Mouse (Mus musculus) cerebellum, postnatal 10 days (tissue): ENCODE measurements around the gene Kcnk15.

ENCODE experiments used
- DNase-seq, 2 experiments: peaks; one replicate each; pipeline ENCODE4 v3.0.0; 2021; ENCODE audit warnings: mixed read lengths in 2 of 2

The Kcnk15 gene

GRCm38 (mm10) chr2:163853461-163853901, at the start of gene Kcnk15:
Kcnk15 (plus strand) TSS chr2:163853651.
- DNase-seq: peak; percentile 83 to 84

GRCm38 (mm10) chr2:163803838-163804237, 49.6 kb upstream of the Kcnk15 start:
- DNase-seq: no peak

DNA sequence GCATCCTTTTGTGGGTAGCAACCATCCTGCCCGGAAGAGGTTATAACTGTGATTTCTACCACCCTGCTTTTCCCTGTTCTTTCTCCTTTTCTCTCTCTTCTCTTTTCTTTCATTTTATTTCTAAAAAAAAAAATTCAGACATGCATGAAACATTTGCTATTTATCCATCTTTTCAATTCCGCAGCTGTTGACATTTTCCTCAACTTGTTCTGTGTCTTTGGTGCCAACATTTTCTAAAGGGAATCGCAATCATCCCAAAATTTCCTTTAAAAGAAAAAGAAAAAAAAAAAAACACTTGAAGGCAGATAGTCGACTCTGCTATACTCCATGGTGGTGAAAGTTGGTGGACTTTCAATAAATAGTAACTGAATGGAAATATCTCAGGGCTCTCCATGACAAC, 44.3 kb upstream of the Kcnk15 start:
- DNase-seq: no peak

GRCm38 (mm10) chr2:163809704-163810103, 43.7 kb upstream of the Kcnk15 start:
- DNase-seq: no peak

DNA sequence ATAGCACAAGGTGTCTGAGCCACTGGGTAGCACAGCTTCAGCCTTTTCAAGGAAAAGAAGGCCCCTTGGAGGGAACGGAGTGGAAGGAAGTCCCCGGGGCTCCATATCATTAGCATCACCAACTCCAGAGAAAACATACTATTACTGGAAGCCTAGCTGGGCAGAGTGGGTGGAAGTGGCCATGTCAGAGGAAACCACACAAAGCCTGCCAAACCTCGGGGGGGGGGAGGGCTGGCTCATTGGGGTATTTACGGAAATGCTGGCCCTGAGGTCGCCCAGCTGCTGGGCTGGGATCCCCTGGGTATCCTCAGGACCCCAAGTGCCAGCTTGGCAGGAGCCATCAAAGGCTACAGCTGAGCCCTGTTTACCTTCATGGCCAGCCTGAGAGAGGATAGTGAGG, 40.4 kb upstream of the Kcnk15 start:
- no peak for DNase-seq

DNA sequence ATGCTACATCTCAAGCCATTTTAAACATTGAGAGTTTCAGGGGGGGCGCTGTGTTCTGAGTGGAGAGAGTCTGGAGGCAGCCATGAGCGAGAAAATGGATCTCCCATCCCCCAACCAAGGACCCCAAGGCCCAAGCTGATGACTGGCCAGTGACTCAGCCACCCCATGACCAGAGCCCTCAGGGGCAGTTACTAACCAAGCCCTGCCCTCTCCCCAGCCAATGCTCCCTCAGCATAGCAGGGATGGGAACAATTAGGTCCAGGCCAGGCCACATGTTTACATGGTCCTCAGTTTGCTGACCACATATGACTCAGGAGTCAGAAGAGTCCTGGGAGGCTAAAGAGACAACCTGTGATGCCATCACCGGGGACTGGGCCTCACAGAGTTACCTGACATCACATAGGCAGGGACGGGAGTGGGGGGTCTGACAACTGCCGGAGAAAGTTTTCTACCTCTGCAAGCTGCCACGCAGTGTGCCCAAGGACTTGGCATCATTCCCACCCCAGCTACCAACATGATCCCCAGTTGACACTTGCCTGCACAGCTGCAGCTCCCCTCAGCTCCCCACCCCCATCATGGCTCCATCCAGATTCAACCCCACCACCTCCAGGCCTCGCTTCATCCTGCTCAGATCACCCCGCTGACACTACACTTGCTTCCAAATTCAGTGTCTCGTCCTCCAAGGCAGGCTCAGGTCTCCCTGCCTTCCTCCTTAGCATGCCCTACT, 38.5 kb upstream of the Kcnk15 start:
- no peak for DNase-seq

GRCm38 (mm10) chr2:163820607-163821006, 32.8 kb upstream of the Kcnk15 start, which contains the start of gene Ccn5:
Ccn5 (plus strand) TSS chr2:163820861.
- DNase-seq: peak; percentile 97

DNA sequence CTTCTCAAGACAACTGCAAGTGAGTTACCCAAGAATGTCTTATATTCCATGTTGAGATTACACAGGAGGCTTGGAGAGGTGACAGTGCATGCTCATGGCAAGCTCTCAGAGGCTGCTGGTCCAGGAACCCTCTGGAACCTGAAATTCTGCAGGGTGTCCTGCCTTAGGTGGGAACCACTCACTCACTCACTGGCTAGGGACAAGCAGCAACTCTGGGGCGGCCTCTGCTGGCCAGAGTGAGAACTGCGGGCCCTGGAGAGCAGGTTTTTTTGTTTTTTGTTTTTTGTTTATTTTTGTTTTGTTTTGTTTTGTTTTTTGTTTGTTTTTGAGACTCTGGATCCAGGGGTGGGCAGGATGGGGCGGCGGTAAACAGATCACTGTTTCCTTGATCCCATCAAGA, 30.2 kb upstream of the Kcnk15 start:
- DNase-seq: peak; percentile 82 to 87

- peak in 1 of 2 experiments; percentile 40 for DNase-seq
These were observed 29.7 kb upstream of the Kcnk15 start for GRCm38 (mm10) chr2:163823771-163824170.

GRCm38 (mm10) chr2:163825861-163826260, 27.6 kb upstream of the Kcnk15 start:
- no peak for DNase-seq

DNA sequence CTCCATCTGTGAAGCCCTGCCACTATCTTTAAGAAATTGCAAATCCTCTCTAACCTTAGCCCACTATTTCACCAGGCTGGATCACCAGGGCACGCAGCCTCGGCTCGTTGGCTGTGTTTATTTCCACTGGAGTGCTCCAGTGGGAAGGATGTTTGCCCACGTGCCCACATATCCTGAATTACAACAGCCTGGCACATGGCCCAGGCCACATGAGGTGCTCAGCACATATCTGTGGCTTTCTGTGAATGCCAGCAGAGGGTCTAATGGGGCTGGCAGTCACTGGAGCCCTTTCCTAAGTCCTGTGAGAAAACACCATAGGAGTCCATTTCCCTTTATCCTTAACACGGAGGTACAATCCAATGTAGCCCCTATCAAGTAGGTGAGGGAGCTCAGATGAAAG, 27.0 kb upstream of the Kcnk15 start:
- no peak for DNase-seq

DNA sequence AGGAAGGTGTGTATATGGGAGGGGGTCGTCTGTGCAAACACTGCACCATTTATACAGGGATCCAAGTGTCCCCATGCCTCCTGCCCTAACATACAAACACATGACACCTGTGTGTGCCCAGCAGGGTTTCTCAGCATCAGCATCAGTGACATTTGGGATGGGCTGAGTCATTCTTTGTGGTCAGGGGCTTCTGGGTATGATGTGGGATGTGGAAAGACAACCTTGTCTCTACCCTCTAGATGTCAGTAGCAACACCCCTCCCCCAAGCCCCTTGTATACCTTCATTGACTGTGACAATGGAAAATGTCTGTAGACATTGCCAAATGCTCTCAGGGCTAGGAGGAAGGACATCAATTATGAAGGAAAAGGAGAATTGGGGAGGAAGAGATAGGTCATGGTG, 22.3 kb upstream of the Kcnk15 start:
- DNase-seq: no peak

DNA sequence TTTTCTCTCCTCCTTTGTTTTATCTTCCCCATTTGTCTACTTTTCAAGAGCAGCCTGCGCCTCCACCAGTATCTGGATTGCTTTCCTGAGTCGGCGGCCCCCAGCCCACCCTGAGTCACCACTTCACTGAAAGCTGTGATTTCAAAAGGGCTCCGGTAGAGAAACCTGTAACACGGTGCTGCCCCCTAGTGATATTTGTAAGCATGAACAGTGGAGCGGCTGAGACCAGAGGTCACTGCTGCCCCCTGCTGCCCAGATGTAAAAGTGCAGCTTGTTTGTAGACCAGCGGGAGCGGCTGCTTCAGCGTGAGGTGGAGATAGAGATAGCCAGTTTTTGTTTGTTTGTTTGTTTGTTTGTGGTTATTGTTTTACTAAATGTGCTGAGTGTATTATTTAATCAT, 15.4 kb upstream of the Kcnk15 start:
- peak; percentile 94 to 97 for DNase-seq

- DNase-seq: peak; percentile 90 to 91
These were observed 13.9 kb upstream of the Kcnk15 start for GRCm38 (mm10) chr2:163839519-163839918.

DNA sequence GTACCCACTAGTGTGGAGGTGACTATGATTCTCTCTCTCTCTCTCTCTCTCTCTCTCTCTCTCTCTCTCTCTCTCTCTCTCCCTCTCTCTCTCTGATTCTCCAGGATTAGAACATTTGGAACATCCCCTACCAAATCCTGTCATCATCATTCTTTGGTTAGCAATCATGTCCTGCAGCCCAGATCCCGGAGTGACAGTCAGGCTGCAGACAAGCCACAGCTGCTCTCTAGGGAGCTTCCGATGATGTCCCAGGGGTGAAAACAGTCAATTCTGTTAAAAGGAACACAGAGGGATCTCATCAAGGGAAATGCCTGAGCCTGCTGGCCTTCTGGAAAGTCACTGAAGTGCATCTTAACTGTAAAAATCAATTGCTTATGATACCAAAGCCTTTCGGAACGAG, 11.4 kb upstream of the Kcnk15 start:
- DNase-seq: no peak

DNA sequence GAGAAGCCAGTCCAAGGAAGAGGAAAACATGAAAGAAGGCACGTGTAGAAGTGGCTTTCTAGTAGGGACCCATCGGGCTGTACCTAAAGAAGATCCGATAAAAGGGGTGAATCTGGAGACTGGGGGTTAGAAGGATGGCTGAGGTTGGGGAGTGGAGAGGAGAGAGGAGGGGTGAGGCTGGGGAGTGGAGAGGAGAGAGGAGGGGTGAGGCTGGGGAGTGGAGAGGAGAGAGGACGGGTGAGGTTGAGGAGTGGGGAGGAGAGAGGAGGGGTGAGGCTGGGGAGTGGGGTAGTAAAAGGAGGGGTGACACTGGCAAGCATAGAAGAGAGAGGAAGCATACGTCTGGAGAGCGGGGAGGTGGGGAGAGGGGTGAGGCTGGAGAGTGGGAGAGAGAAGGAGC, 3.8 kb downstream of the Kcnk15 start:
- DNase-seq: no peak

DNA sequence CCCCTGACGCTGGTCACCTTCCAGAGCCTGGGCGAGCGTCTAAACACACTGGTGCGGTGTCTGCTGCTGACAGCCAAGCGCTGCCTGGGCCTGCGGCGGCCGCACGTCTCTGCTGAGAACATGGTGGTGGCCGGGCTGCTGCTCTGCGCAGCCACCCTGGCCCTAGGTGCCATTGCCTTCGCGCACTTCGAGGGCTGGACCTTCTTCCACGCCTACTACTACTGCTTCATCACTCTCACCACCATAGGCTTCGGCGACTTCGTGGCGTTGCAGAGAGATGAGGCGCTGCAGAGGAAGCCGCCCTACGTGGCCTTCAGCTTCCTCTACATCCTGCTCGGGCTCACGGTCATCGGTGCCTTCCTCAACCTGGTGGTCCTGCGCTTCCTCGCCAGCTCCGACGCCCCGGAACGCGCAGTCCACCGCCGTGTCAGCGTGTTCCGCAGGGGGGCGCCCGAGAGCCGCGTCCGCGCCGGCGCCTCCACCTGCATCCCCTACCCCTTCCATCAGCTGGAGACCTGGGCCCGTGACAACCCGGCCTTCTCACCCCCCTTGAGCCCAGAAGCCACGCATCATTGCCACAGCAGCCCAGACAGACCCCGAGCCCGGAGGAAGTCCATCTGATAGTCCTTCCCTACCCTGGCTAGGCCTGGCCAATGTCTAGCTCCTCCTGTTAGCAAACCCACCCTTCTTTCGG, 5.0 kb downstream of the Kcnk15 start:
- peak; percentile 83 to 88 for DNase-seq

DNA sequence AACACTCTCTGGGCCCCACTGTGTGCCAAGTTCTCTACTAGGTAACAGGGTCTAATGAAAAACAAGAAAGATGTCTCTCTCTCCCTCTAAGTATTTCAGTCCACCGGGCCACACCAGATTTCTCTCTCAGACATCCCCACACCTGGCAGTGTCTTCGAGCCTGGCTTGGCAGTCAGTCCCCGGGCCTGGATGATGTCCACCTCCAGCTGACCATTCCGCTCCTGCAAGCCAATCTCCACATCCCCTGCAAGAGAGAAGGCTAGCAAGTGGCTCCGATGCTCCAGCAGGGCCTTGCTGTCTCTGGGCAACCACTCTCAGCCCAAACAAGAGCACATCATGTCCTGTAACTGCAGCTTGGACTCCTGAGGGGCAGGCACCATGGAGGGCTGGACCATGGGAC, 11.9 kb downstream of the Kcnk15 start:
- peak; percentile 79 to 84 for DNase-seq

- no peak for DNase-seq
These were observed 12.6 kb downstream of the Kcnk15 start for GRCm38 (mm10) chr2:163866061-163866460.

DNA sequence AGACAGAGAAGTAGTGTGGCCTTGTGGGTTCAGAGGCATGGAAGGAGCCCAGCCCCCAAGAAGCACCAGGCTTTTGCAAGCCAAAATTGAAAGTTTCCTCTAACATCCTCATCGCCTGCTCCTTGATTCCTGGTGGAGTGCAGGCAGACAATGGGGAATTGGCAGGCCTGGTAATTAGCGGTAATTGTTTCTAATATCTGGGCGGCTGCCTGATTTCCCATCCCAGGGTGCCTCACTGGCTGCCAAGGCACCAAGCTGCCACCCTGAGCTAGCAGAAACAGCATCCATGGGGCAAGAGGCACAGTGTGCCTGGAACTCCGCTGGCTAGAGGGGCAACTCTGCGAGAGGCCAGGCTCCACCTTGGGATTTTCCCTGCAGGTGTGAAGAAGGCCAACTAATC, 16.3 kb downstream of the Kcnk15 start:
- peak; percentile 49 to 50 for DNase-seq

DNA sequence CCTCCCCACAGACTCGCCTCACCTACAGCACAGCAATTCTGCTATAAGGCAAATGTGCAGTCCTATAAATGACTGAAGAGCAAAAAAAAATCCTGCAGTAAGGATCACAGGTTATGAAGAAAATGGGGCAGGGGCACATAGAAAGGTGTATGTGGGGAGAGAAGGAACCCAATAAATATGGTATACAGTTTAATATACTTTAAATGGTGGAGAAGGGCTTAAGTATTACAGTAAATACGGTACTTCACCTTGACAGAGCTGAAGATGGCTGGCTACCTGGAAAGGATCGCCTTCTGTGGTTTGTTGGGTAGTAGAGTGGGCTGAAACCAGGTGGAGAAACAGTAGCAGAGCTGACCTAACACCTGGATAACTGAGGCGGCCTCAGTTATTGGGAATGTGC, 17.8 kb downstream of the Kcnk15 start:
- DNase-seq: no peak

DNA sequence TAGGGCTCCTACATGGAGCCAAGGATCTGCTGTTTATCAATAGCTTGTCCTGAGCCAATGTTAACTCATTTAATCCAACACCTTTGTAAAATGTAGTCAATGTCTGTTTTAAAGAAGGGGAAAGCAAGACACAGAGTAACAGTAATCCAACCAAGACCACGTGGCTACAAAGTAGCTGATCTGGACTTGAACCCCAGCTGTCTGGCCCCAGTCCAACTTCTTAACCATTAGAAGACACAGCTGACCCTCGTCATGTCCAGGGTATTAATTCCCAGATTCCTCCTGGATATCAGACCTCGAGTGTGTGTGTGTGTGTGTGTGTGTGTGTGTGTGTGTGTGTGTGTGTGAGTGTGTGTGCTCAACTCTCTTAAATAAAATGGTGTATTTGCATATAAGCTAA, 18.5 kb downstream of the Kcnk15 start:
- DNase-seq: no peak

- DNase-seq: no peak
These were observed 21.4 kb downstream of the Kcnk15 start for GRCm38 (mm10) chr2:163874877-163875276.

DNA sequence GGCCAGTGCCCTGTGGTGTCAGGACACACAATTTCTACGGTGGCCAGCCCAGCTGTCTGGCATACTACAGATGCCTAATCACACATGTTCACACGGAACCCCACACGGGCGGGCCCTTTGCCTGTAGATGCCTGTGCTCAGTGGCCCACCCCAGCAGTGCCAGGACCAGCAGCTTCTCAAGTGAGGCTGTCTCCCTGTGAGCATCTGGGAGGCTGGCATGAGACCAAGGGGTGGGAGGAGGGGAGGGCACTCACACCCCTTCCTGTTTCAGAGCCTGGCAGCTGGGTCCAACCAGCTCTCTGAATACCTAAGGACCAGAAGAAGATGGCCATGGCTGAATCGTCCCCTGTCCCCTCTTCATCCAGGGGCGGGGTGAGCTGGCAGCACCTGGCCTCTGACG, 22.0 kb downstream of the Kcnk15 start:
- DNase-seq: peak; percentile 83 to 90
